Mouse (Mus musculus) gastrocnemius, adult 2 months (tissue): ENCODE data around the gene Slc25a36. TPM values are rescaled to one million over a fixed set of nuclear protein-coding genes. Genes with fewer than 3 reads are reported as not detected.

Source experiments
- DNase-seq: peaks from one replicate; pipeline ENCODE4 v3.0.0; 2022
- H3K27ac ChIP-seq: fragments of 200-600 bp; 2 replicates; pipeline ENCODE4 v1.8.1; 2022; ENCODE audit warnings: mild to moderate bottlenecking
- H3K4me3 ChIP-seq: fragments of 200-600 bp; 2 replicates; pipeline ENCODE4 v1.8.1; 2022; ENCODE audit warnings: mild to moderate bottlenecking, moderate library complexity
- CTCF ChIP-seq: fragments of 200-600 bp; IDR thresholded peaks from 2 replicates; pipeline ENCODE4 v1.8.1; 2022; ENCODE audit warnings: antibody characterized with exemption, mild to moderate bottlenecking, moderate library complexity
- intact Hi-C: fragments of 180-260 bp; cut with DNase I; formaldehyde crosslinking; loops from one replicate; pipeline ENCODE4 v1.15.1; 2025
- total RNA-seq, 2 experiments: library from RNA; stranded (reverse); gene quantifications; 2 replicates each; pipeline ENCODE4 v1.2.3; 2021

Gene Slc25a36
- total RNA-seq, 2 experiments from 2014 or later = 33.6 to 52.7 TPM

GRCm38 (mm10) chr9:97065216-97065615, 45.7 kb downstream of the Slc25a36 start:
- no peak for TF ChIP-seq CTCF
- intact Hi-C loops = loop anchor here (5.0 kb wide), 1 partner anchor 48 kb away; the partner anchor contains the start of gene Spsb4
- DNase-seq = no peak
- H3K27ac ChIP-seq = no peak overlapping the region
- no peak overlapping the region for H3K4me3 ChIP-seq

- H3K4me3 ChIP-seq = no peak overlapping the region
- intact Hi-C loops = no loop called here
- no peak for TF ChIP-seq CTCF
- no peak overlapping the region for H3K27ac ChIP-seq
- no peak for DNase-seq
Measured at GRCm38 (mm10) chr9:97064161-97064560, 46.8 kb downstream of the Slc25a36 start.

GRCm38 (mm10) chr9:97061696-97062095, 49.3 kb downstream of the Slc25a36 start:
- intact Hi-C loops = no loop called here
- no peak overlapping the region for H3K4me3 ChIP-seq
- no peak overlapping the region for H3K27ac ChIP-seq
- no peak for TF ChIP-seq CTCF
- no peak for DNase-seq

- no peak for TF ChIP-seq CTCF
Measured at GRCm38 (mm10) chr9:97056541-97057338, 54.2 kb downstream of the Slc25a36 start.

GRCm38 (mm10) chr9:97055906-97056305, 55.1 kb downstream of the Slc25a36 start:
- no peak overlapping the region for H3K27ac ChIP-seq
- intact Hi-C loops = no loop called here
- peak overlapping the region; percentile 60 for H3K4me3 ChIP-seq
- TF ChIP-seq CTCF = no peak
- DNase-seq = no peak

More at GRCm38 (mm10) chr9:97056541-97057338, 54.2 kb downstream of the Slc25a36 start:
- Histone ChIP-seq H3K4me3 (peak overlapping the region; percentile 60), H3K27ac (no peak overlapping the region)
- intact Hi-C loops = no loop called here
- no peak for DNase-seq

GRCm38 (mm10) chr9:97051176-97051575, 59.8 kb downstream of the Slc25a36 start:
- H3K4me3 ChIP-seq = no peak overlapping the region
- intact Hi-C loops = no loop called here
- no peak for DNase-seq
- no peak overlapping the region for H3K27ac ChIP-seq
- no peak for TF ChIP-seq CTCF

GRCm38 (mm10) chr9:97046240-97046639, 64.7 kb downstream of the Slc25a36 start:
- TF ChIP-seq CTCF = no peak
- no peak for DNase-seq
- peak overlapping the region; percentile 8; the same call in 1 of the 2 replicates for H3K4me3 ChIP-seq
- intact Hi-C loops = no loop called here
- no peak overlapping the region for H3K27ac ChIP-seq

GRCm38 (mm10) chr9:97041633-97042032, 69.3 kb downstream of the Slc25a36 start:
- Histone ChIP-seq H3K27ac (no peak overlapping the region), H3K4me3 (no peak overlapping the region)
- intact Hi-C loops = no loop called here
- TF ChIP-seq CTCF = no peak
- no peak for DNase-seq

GRCm38 (mm10) chr9:97038010-97038409, 72.9 kb downstream of the Slc25a36 start:
- intact Hi-C loops = no loop called here

GRCm38 (mm10) chr9:97036656-97037055, 74.3 kb downstream of the Slc25a36 start:
- TF ChIP-seq CTCF = no peak
- peak; percentile 20 for DNase-seq
- intact Hi-C loops = no loop called here
- no peak overlapping the region for H3K4me3 ChIP-seq
- H3K27ac ChIP-seq = no peak overlapping the region

More at GRCm38 (mm10) chr9:97038010-97038409, 72.9 kb downstream of the Slc25a36 start:
- peak; percentile 17 for DNase-seq
- H3K27ac ChIP-seq = no peak overlapping the region
- no peak overlapping the region for H3K4me3 ChIP-seq
- TF ChIP-seq CTCF = no peak

GRCm38 (mm10) chr9:97027361-97027760, 83.6 kb downstream of the Slc25a36 start:
- no peak for TF ChIP-seq CTCF
- intact Hi-C loops = no loop called here
- H3K4me3 ChIP-seq = no peak overlapping the region

GRCm38 (mm10) chr9:97026006-97026405, 85.0 kb downstream of the Slc25a36 start:
- H3K27ac ChIP-seq = no peak overlapping the region
- DNase-seq = no peak
- TF ChIP-seq CTCF = no peak
- intact Hi-C loops = no loop called here
- no peak overlapping the region for H3K4me3 ChIP-seq

More at GRCm38 (mm10) chr9:97027361-97027760, 83.6 kb downstream of the Slc25a36 start:
- DNase-seq = no peak
- H3K27ac ChIP-seq = no peak overlapping the region

Other genes with a start within 250 kb of the Slc25a36 start
- gene Pxylp1, start 218.5 kb downstream of the Slc25a36 start, total RNA-seq = 1 to 10 TPM in 1 of 2 experiments, under 1 TPM in 1; 0.36 to 2.7 TPM
- 1 to 10 TPM in 1 of 2 experiments, under 1 TPM in 1; 0.94 to 2.3 TPM for gene Spsb4, start 92.3 kb downstream of the Slc25a36 start, total RNA-seq